Mouse (Mus musculus): ENCODE measurements around the gene Tbcd. TPM values are rescaled to one million over a fixed set of nuclear protein-coding genes. Genes with fewer than 3 reads are reported as not detected.

Gene Tbcd
- 86.5 and 90.0 TPM in 2 replicates for polyA plus RNA-seq (2012; rRNA removed)

GRCm38 (mm10) chr11:121451753-121452635 lies at the start of gene Tbcd:
Gene Tbcd (plus strand): TSS chr11:121451949.
- Histone ChIP-seq H3K4me1 (replicated peaks; ENCODE audit: control insufficient read depth, insufficient read depth, low read length) (peaks cover 11% of the 10 kb centered on the region), H3K27ac (ENCODE audit: control insufficient read depth, insufficient read depth, low read length) (no peak within 1 kb of the TSS), H3K4me3 (ENCODE audit: control insufficient read depth, insufficient read depth, low read length) (peak within 1 kb of the TSS; percentile 80), H3K27me3 (ENCODE audit: control insufficient read depth, insufficient read depth, low read length) (no peaks in the 10 kb centered on the region), H3K36me3 (ENCODE audit: control insufficient read depth, insufficient read depth, low read length) (peaks cover under 1% of the 10 kb centered on the region; the same call in 1 of the 2 replicates)
- peak; percentile 97 for DNase-seq
- under 1% methylated on average over 58 of the region's 58 CpGs for WGBS
- TF ChIP-seq POLR2A (IDR thresholded peaks at IDR 0.05; ENCODE audit: control insufficient read depth, extremely low read depth, insufficient read depth, low read length, poor library complexity) (peak; percentile 66), CTCF (IDR thresholded peaks at IDR 0.05; ENCODE audit: borderline replicate concordance, control insufficient read depth, extremely low read depth, insufficient read depth, low read length, poor library complexity) (peak; percentile 62; the same call in 1 of the 2 replicates)

- Histone ChIP-seq H3K4me3 (ENCODE audit: control insufficient read depth, insufficient read depth, low read length) (no peak overlapping the region), H3K27ac (ENCODE audit: control insufficient read depth, insufficient read depth, low read length) (no peak overlapping the region), H3K4me1 (replicated peaks; ENCODE audit: control insufficient read depth, insufficient read depth, low read length) (no peaks in the 10 kb centered on the region), H3K36me3 (ENCODE audit: control insufficient read depth, insufficient read depth, low read length) (no peaks in the 10 kb centered on the region), H3K27me3 (ENCODE audit: control insufficient read depth, insufficient read depth, low read length) (no peaks in the 10 kb centered on the region)
- DNase-seq: no peak
- TF ChIP-seq POLR2A (IDR thresholded peaks at IDR 0.05; ENCODE audit: control insufficient read depth, extremely low read depth, insufficient read depth, low read length, poor library complexity): no peak
- TF ChIP-seq CTCF (IDR thresholded peaks at IDR 0.05; ENCODE audit: borderline replicate concordance, control insufficient read depth, extremely low read depth, insufficient read depth, low read length, poor library complexity): no peak
- 87% methylated on average over 3 of the region's 3 CpGs for WGBS
These were observed 44.2 kb upstream of the Tbcd start for GRCm38 (mm10) chr11:121407366-121408155.

- Histone ChIP-seq H3K36me3 (ENCODE audit: control insufficient read depth, insufficient read depth, low read length) (no peaks in the 10 kb centered on the region), H3K4me1 (replicated peaks; ENCODE audit: control insufficient read depth, insufficient read depth, low read length) (no peaks in the 10 kb centered on the region), H3K4me3 (ENCODE audit: control insufficient read depth, insufficient read depth, low read length) (no peak overlapping the region), H3K27me3 (ENCODE audit: control insufficient read depth, insufficient read depth, low read length) (no peaks in the 10 kb centered on the region), H3K27ac (ENCODE audit: control insufficient read depth, insufficient read depth, low read length) (no peak overlapping the region)
- TF ChIP-seq POLR2A (IDR thresholded peaks at IDR 0.05; ENCODE audit: control insufficient read depth, extremely low read depth, insufficient read depth, low read length, poor library complexity) (no peak), CTCF (IDR thresholded peaks at IDR 0.05; ENCODE audit: borderline replicate concordance, control insufficient read depth, extremely low read depth, insufficient read depth, low read length, poor library complexity) (no peak)
- 84% methylated on average over 5 of the region's 5 CpGs for WGBS
- DNase-seq: no peak
These were observed 37.0 kb upstream of the Tbcd start for GRCm38 (mm10) chr11:121414762-121415161.

- H3K27ac ChIP-seq (ENCODE audit: control insufficient read depth, insufficient read depth, low read length): no peak overlapping the region
- H3K36me3 ChIP-seq (ENCODE audit: control insufficient read depth, insufficient read depth, low read length): no peaks in the 10 kb centered on the region
- no peak overlapping the region for H3K4me3 ChIP-seq (ENCODE audit: control insufficient read depth, insufficient read depth, low read length)
- TF ChIP-seq POLR2A (IDR thresholded peaks at IDR 0.05; ENCODE audit: control insufficient read depth, extremely low read depth, insufficient read depth, low read length, poor library complexity) (no peak), CTCF (IDR thresholded peaks at IDR 0.05; ENCODE audit: borderline replicate concordance, control insufficient read depth, extremely low read depth, insufficient read depth, low read length, poor library complexity) (no peak)
- no peaks in the 10 kb centered on the region for H3K4me1 ChIP-seq (replicated peaks; ENCODE audit: control insufficient read depth, insufficient read depth, low read length)
- WGBS: 76% methylated on average over 5 of the region's 5 CpGs
- no peak for DNase-seq
- H3K27me3 ChIP-seq (ENCODE audit: control insufficient read depth, insufficient read depth, low read length): no peaks in the 10 kb centered on the region
These were observed 36.4 kb upstream of the Tbcd start for GRCm38 (mm10) chr11:121415351-121415750.

GRCm38 (mm10) chr11:121417971-121418370 lies 33.8 kb upstream of the Tbcd start:
- no peak for DNase-seq
- H3K27ac ChIP-seq (ENCODE audit: control insufficient read depth, insufficient read depth, low read length): no peak overlapping the region
- no peak for TF ChIP-seq CTCF (IDR thresholded peaks at IDR 0.05; ENCODE audit: borderline replicate concordance, control insufficient read depth, extremely low read depth, insufficient read depth, low read length, poor library complexity)
- no peak for TF ChIP-seq POLR2A (IDR thresholded peaks at IDR 0.05; ENCODE audit: control insufficient read depth, extremely low read depth, insufficient read depth, low read length, poor library complexity)
- H3K4me1 ChIP-seq (replicated peaks; ENCODE audit: control insufficient read depth, insufficient read depth, low read length): peaks cover 9% of the 10 kb centered on the region
- H3K36me3 ChIP-seq (ENCODE audit: control insufficient read depth, insufficient read depth, low read length): no peaks in the 10 kb centered on the region
- WGBS: 94% methylated on average over 5 of the region's 5 CpGs
- H3K27me3 ChIP-seq (ENCODE audit: control insufficient read depth, insufficient read depth, low read length): no peaks in the 10 kb centered on the region
- H3K4me3 ChIP-seq (ENCODE audit: control insufficient read depth, insufficient read depth, low read length): no peak overlapping the region

GRCm38 (mm10) chr11:121418932-121419331 lies 32.8 kb upstream of the Tbcd start:
- no peak for DNase-seq

More at GRCm38 (mm10) chr11:121418932-121419331, 32.8 kb upstream of the Tbcd start:
- peaks cover 9% of the 10 kb centered on the region for H3K4me1 ChIP-seq (replicated peaks; ENCODE audit: control insufficient read depth, insufficient read depth, low read length)
- no peak overlapping the region for H3K4me3 ChIP-seq (ENCODE audit: control insufficient read depth, insufficient read depth, low read length)
- no peaks in the 10 kb centered on the region for H3K27me3 ChIP-seq (ENCODE audit: control insufficient read depth, insufficient read depth, low read length)
- TF ChIP-seq CTCF (IDR thresholded peaks at IDR 0.05; ENCODE audit: borderline replicate concordance, control insufficient read depth, extremely low read depth, insufficient read depth, low read length, poor library complexity) (no peak), POLR2A (IDR thresholded peaks at IDR 0.05; ENCODE audit: control insufficient read depth, extremely low read depth, insufficient read depth, low read length, poor library complexity) (no peak)
- no peaks in the 10 kb centered on the region for H3K36me3 ChIP-seq (ENCODE audit: control insufficient read depth, insufficient read depth, low read length)
- H3K27ac ChIP-seq (ENCODE audit: control insufficient read depth, insufficient read depth, low read length): no peak overlapping the region
- WGBS: 90% methylated on average over 2 of the region's 2 CpGs

All from thymus, adult 2 months (tissue).